Mouse (Mus musculus) layer of hippocampus, postnatal 36 days (tissue): ENCODE measurements around the gene Cpne9. TPM values are rescaled to one million over a fixed set of nuclear protein-coding genes. Genes with fewer than 3 reads are reported as not detected.
"Not testable (repeated sequence)": the region's sequence is repeated elsewhere in the genome, so short reads cannot be mapped to it uniquely, and the experiment has no call there.

Source experiments
- DNase-seq, 2 experiments: peaks; one replicate each; pipeline ENCODE4 v3.0.0; 2022
- total RNA-seq, 2 experiments: library from RNA; stranded (reverse); gene quantifications; 2 replicates each; pipeline ENCODE4 v1.2.3; 2021

Cpne9 gene
- total RNA-seq, 2 experiments from 2014 or later, result 17.6 to 22.7 TPM

GRCm38 (mm10) chr6:113290346-113290745 lies 8.2 kb downstream of the Cpne9 start:
- DNase-seq, result no peak

- no peak for DNase-seq
Observed at GRCm38 (mm10) chr6:113292938-113293337, 10.8 kb downstream of the Cpne9 start.

GRCm38 (mm10) chr6:113296046-113296445 lies 13.9 kb downstream of the Cpne9 start:
- DNase-seq, result no peak

- no peak for DNase-seq
Observed at GRCm38 (mm10) chr6:113296639-113297038, 14.5 kb downstream of the Cpne9 start.

GRCm38 (mm10) chr6:113301350-113301749 lies 19.2 kb downstream of the Cpne9 start:
- no peak for DNase-seq

GRCm38 (mm10) chr6:113302258-113302657 lies 20.2 kb downstream of the Cpne9 start:
- no peak for DNase-seq

GRCm38 (mm10) chr6:113306322-113306985 lies 24.3 kb downstream of the Cpne9 start:
- DNase-seq, result peak; percentile 99 to 100

GRCm38 (mm10) chr6:113306986-113307349 lies 24.9 kb downstream of the Cpne9 start, which contains the start of gene Brpf1:
TSS of gene Brpf1 (plus strand) at chr6:113307137.
- no peak for DNase-seq

GRCm38 (mm10) chr6:113307481-113308121 lies 25.5 kb downstream of the Cpne9 start:
- DNase-seq, result peak; percentile 22 to 37

GRCm38 (mm10) chr6:113308141-113308540 lies 26.0 kb downstream of the Cpne9 start:
- peak; percentile 39 to 59 for DNase-seq

GRCm38 (mm10) chr6:113315972-113316371 lies 33.9 kb downstream of the Cpne9 start:
- DNase-seq, result no peak

GRCm38 (mm10) chr6:113326533-113327315 lies 44.6 kb downstream of the Cpne9 start, which contains the start of gene Ogg1:
TSS of gene Ogg1 (plus strand) at chr6:113326972.
- peak; percentile 98 for DNase-seq

GRCm38 (mm10) chr6:113329396-113329795 lies 47.3 kb downstream of the Cpne9 start:
- DNase-seq, result no peak

GRCm38 (mm10) chr6:113330547-113330946 lies 48.4 kb downstream of the Cpne9 start:
- DNase-seq, result no peak

GRCm38 (mm10) chr6:113331721-113332120 lies 49.6 kb downstream of the Cpne9 start:
- no peak for DNase-seq

GRCm38 (mm10) chr6:113332734-113333133 lies 50.6 kb downstream of the Cpne9 start:
- not testable (repeated sequence) for DNase-seq

GRCm38 (mm10) chr6:113333137-113333950 lies 51.2 kb downstream of the Cpne9 start:
- peak; percentile 59 to 66 for DNase-seq

- DNase-seq, result no peak
Observed at GRCm38 (mm10) chr6:113334216-113334615, 52.1 kb downstream of the Cpne9 start.

- no peak for DNase-seq
Observed at GRCm38 (mm10) chr6:113336852-113337620, 54.9 kb downstream of the Cpne9 start.

GRCm38 (mm10) chr6:113341574-113341973 lies 59.5 kb downstream of the Cpne9 start:
- no peak for DNase-seq

- no peak for DNase-seq
Observed at GRCm38 (mm10) chr6:113342297-113342696, 60.2 kb downstream of the Cpne9 start.
